In the genomic region with DNA sequence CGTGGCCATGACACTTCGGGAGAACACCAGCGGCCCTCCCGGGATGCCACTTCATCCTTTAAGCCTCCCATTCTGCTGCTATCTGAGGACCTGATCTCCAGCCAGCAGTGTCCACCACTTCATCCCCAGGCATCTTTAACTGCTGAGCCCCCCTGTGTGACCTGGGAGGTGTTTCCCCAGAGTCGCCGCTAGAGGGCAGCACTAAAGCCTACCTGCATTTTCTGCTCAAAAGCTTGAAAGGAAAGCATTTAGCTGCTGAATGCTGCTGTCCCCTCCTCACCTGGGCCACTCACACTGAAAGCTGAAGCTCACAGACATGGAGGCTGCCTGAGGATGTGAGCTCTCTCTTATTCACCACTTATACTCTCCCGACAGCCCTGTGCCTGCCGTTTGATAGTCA, we compare ENCODE assay signal across 9 mouse cellular contexts. TPM values are rescaled to one million over a fixed set of nuclear protein-coding genes. Genes with fewer than 3 reads are reported as not detected.
A peak's percentile ranks its signal among the peaks of the same experiment; 100 is the strongest.
DNase-seq lines count a peak whose midpoint lies in the region; ATAC-seq and TF ChIP-seq lines count a peak whose summit lies in the region.
"Not testable (repeated sequence)": the region's sequence is repeated elsewhere in the genome, so short reads cannot be mapped to it uniquely, and the experiment has no call there.
"Had no signal": no experiment of that assay in that cellular context is flagged by ENCODE, and none has a peak within 500 bp of the region (broad histone marks: within the 10 kb centered on the region; RNA-seq: fewer than 3 reads in every experiment).

No protein-coding gene starts in this region.

- H3K27me3 ChIP-seq in hindbrain, postnatal 0 days (ENCODE audit: insufficient read depth, low read length); midbrain, embryonic 11.5 days (ENCODE audit: control insufficient read depth, insufficient read depth, low read length): not testable (repeated sequence)

- not testable (repeated sequence) for H3K27ac ChIP-seq in hindbrain, postnatal 0 days; midbrain, embryonic 11.5 days (ENCODE audit: low read depth, low read length)

- 11% methylated on average over 8 of the region's 8 CpGs for WGBS in hindbrain, postnatal 0 days
- WGBS in midbrain, embryonic 11.5 days = 13% methylated on average over 8 of the region's 8 CpGs

- intact Hi-C loops in left cerebral cortex, postnatal 14 days (cut with DNase I) = not testable (repeated sequence)

- peak; percentile 63; the same call in 1 of the 2 replicates for ATAC-seq in hindbrain, postnatal 0 days
- ATAC-seq in midbrain, embryonic 11.5 days (ENCODE audit: low FRiP score) = not testable (repeated sequence)

- H3K9ac ChIP-seq in hindbrain, postnatal 0 days (replicated peaks; ENCODE audit: low read length); midbrain, embryonic 11.5 days (ENCODE audit: low read length): not testable (repeated sequence)

- H3K36me3 ChIP-seq in hindbrain, postnatal 0 days (ENCODE audit: insufficient read depth, low read length); midbrain, embryonic 11.5 days (ENCODE audit: control insufficient read depth, insufficient read depth, low read length): not testable (repeated sequence)

- not testable (repeated sequence) for H3K9me3 ChIP-seq in hindbrain, postnatal 0 days (ENCODE audit: low read length); midbrain, embryonic 11.5 days (ENCODE audit: control insufficient read depth, low read length)

- H3K4me3 ChIP-seq in hindbrain, postnatal 0 days (ENCODE audit: low read length); midbrain, embryonic 11.5 days (ENCODE audit: low read depth, low read length): not testable (repeated sequence)

- TF ChIP-seq CTCF in hindbrain, postnatal 0 days (IDR thresholded peaks at IDR 0.05; ENCODE audit: low read depth) = peak; percentile 88

- not testable (repeated sequence) for H3K4me1 ChIP-seq in hindbrain, postnatal 0 days (ENCODE audit: insufficient read depth, low read length); midbrain, embryonic 11.5 days (ENCODE audit: control insufficient read depth, insufficient read depth, low read length)

- DNase-seq in R1 (ENCODE audit: low read depth, low spot score) = peak; percentile 72
- peak; percentile 8 for DNase-seq in cerebellum, adult 9-11 months
- peak; percentile 46 for DNase-seq in forelimb bud, embryonic 11.5 days (ENCODE audit: low read depth, low spot score)
- peak; percentile 63 for DNase-seq in hindbrain, postnatal 0 days (ENCODE audit: low spot score)
- peak; percentile 7 to 21 for DNase-seq in left cerebral cortex, postnatal 14 days (ENCODE audit: low spot score in 2 of 2)
- peak; percentile 91 for DNase-seq in midbrain, embryonic 11.5 days (ENCODE audit: low spot score, missing footprints)
- DNase-seq in right cerebral cortex, postnatal 25 days = peak; percentile 6

- not testable (repeated sequence) for H3K4me2 ChIP-seq in hindbrain, postnatal 0 days (ENCODE audit: low read depth, low read length); midbrain, embryonic 11.5 days

RNA-seq across cellular contexts. Expression of a gene that starts 12.9 kb away (rescaled TPM):
- total RNA-seq in hindbrain, postnatal 0 days (2014; rRNA removed) = not detected in 2 replicates
- polyA plus RNA-seq in hindbrain, postnatal 0 days (2015; fragmentation: Nextera tagmentation; extraction: Ambion mirVana) = not detected in 2 replicates
- total RNA-seq in left cerebral cortex, postnatal 14 days (2021) = not detected
- polyA plus RNA-seq in midbrain, embryonic 11.5 days (2014; fragmentation: Nextera tagmentation; extraction: Ambion mirVana) = not detected in 2 replicates
- polyA plus RNA-seq: erythroblast, embryonic 14.5 days; intestine, embryonic 15.5 days had no signal

RNA-seq across cellular contexts. Expression of a gene that starts 15.3 kb away (rescaled TPM):
- total RNA-seq in hindbrain, postnatal 0 days (2014; rRNA removed) = not detected in 2 replicates
- not detected in 2 replicates for polyA plus RNA-seq in hindbrain, postnatal 0 days (2015; fragmentation: Nextera tagmentation; extraction: Ambion mirVana)
- total RNA-seq in left cerebral cortex, postnatal 14 days (2021) = not detected
- not detected in 2 replicates for polyA plus RNA-seq in midbrain, embryonic 11.5 days (2014; fragmentation: Nextera tagmentation; extraction: Ambion mirVana)
- polyA plus RNA-seq: erythroblast, embryonic 14.5 days had no signal

RNA-seq across cellular contexts. Expression of a gene that starts 25.7 kb away (rescaled TPM):
- total RNA-seq in hindbrain, postnatal 0 days (2014; rRNA removed) = not detected in 2 replicates
- not detected in 2 replicates for polyA plus RNA-seq in hindbrain, postnatal 0 days (2015; fragmentation: Nextera tagmentation; extraction: Ambion mirVana)
- not detected for total RNA-seq in left cerebral cortex, postnatal 14 days (2021)
- polyA plus RNA-seq in midbrain, embryonic 11.5 days (2014; fragmentation: Nextera tagmentation; extraction: Ambion mirVana) = not detected in 2 replicates
- polyA plus RNA-seq: erythroblast, embryonic 14.5 days; intestine, embryonic 15.5 days had no signal

RNA-seq across cellular contexts. Expression of a gene that starts 27.7 kb away (rescaled TPM):
- total RNA-seq in hindbrain, postnatal 0 days (2014; rRNA removed) = 1.4 and 1.8 TPM in 2 replicates
- 5.8 and 6.2 TPM in 2 replicates for polyA plus RNA-seq in hindbrain, postnatal 0 days (2015; fragmentation: Nextera tagmentation; extraction: Ambion mirVana)
- total RNA-seq in left cerebral cortex, postnatal 14 days (2021) = not detected
- 0.25 and 0.76 TPM in 2 replicates for polyA plus RNA-seq in midbrain, embryonic 11.5 days (2014; fragmentation: Nextera tagmentation; extraction: Ambion mirVana)
- polyA plus RNA-seq: erythroblast, embryonic 14.5 days; intestine, embryonic 15.5 days had no signal

RNA-seq across cellular contexts. Expression of a gene that starts 38.2 kb away (rescaled TPM):
- 1.7 and 2.9 TPM in 2 replicates for total RNA-seq in hindbrain, postnatal 0 days (2014; rRNA removed)
- 4.5 and 4.7 TPM in 2 replicates for polyA plus RNA-seq in hindbrain, postnatal 0 days (2015; fragmentation: Nextera tagmentation; extraction: Ambion mirVana)
- not detected for total RNA-seq in left cerebral cortex, postnatal 14 days (2021)
- polyA plus RNA-seq in midbrain, embryonic 11.5 days (2014; fragmentation: Nextera tagmentation; extraction: Ambion mirVana) = 1.4 and 1.8 TPM in 2 replicates
- polyA plus RNA-seq: erythroblast, embryonic 14.5 days had no signal

Comparison
In these comparisons a context has a peak if more than half of its experiments do, and no peak if none do; other contexts are left out.
1. DNase-seq: peak in every context shown above with its lines; median percentile 91 in midbrain, embryonic 11.5 days; 72 in R1; 63 in hindbrain, postnatal 0 days; 46 in forelimb bud, embryonic 11.5 days; 14 in left cerebral cortex, postnatal 14 days; 8 in cerebellum, adult 9-11 months; 6 in right cerebral cortex, postnatal 25 days.